Mouse (Mus musculus): ENCODE measurements around the gene Fxyd1. TPM values are rescaled to one million over a fixed set of nuclear protein-coding genes. Genes with fewer than 3 reads are reported as not detected.
A peak's percentile ranks its signal among the peaks of the same experiment; 100 is the strongest.

Gene Fxyd1
- polyA plus RNA-seq, 1 experiment from 2014 or later = 80.1 TPM

- Histone ChIP-seq H3K27me3 (replicated peaks) (no peaks in the 10 kb centered on the region), H3K9me3 (no peaks in the 10 kb centered on the region), H3K4me2 (replicated peaks) (no peak overlapping the region), H3K27ac (no peak overlapping the region), H3K9ac (no peak overlapping the region), H3K4me1 (replicated peaks) (no peaks in the 10 kb centered on the region), H3K4me3 (replicated peaks) (no peak overlapping the region), H3K36me3 (no peaks in the 10 kb centered on the region)
- ATAC-seq = no peak
- WGBS = 66% methylated on average over 2 of the region's 2 CpGs
These were observed 26.3 kb downstream of the Fxyd1 start for GRCm38 (mm10) chr7:31030717-31031116.

- Histone ChIP-seq H3K27me3 (replicated peaks) (no peaks in the 10 kb centered on the region), H3K4me1 (replicated peaks) (no peaks in the 10 kb centered on the region), H3K27ac (no peak overlapping the region), H3K4me2 (replicated peaks) (no peak overlapping the region), H3K36me3 (no peaks in the 10 kb centered on the region), H3K9ac (no peak overlapping the region), H3K9me3 (no peaks in the 10 kb centered on the region), H3K4me3 (replicated peaks) (no peak overlapping the region)
- 77% methylated on average over 8 of the region's 8 CpGs for WGBS
- ATAC-seq = no peak
These were observed 28.4 kb downstream of the Fxyd1 start for GRCm38 (mm10) chr7:31028609-31029008.

- no peak overlapping the region for H3K27ac ChIP-seq
- H3K4me2 ChIP-seq (replicated peaks) = peak overlapping the region; percentile 11; the same call in 1 of the 2 replicates
These were observed 39.7 kb downstream of the Fxyd1 start for GRCm38 (mm10) chr7:31017104-31017901.

GRCm38 (mm10) chr7:31012971-31013370, 44.0 kb downstream of the Fxyd1 start:
- H3K36me3 ChIP-seq = no peaks in the 10 kb centered on the region
- H3K9ac ChIP-seq = no peak overlapping the region
- ATAC-seq = no peak
- H3K4me1 ChIP-seq (replicated peaks) = peaks cover 21% of the 10 kb centered on the region
- H3K9me3 ChIP-seq = no peaks in the 10 kb centered on the region
- H3K4me2 ChIP-seq (replicated peaks) = no peak overlapping the region
- WGBS = 78% methylated on average over 5 of the region's 5 CpGs
- no peaks in the 10 kb centered on the region for H3K27me3 ChIP-seq (replicated peaks)
- no peak overlapping the region for H3K4me3 ChIP-seq (replicated peaks)
- H3K27ac ChIP-seq = no peak overlapping the region

More at GRCm38 (mm10) chr7:31017104-31017901, 39.7 kb downstream of the Fxyd1 start:
- H3K9me3 ChIP-seq = no peaks in the 10 kb centered on the region
- peak; percentile 91 for ATAC-seq
- peaks cover 15% of the 10 kb centered on the region for H3K4me1 ChIP-seq (replicated peaks)
- no peak overlapping the region for H3K4me3 ChIP-seq (replicated peaks)
- no peaks in the 10 kb centered on the region for H3K27me3 ChIP-seq (replicated peaks)
- H3K9ac ChIP-seq = no peak overlapping the region
- H3K36me3 ChIP-seq = no peaks in the 10 kb centered on the region
- 36% methylated on average over 10 of the region's 10 CpGs for WGBS

GRCm38 (mm10) chr7:31008889-31009288, 48.1 kb downstream of the Fxyd1 start:
- WGBS = 32% methylated on average over 3 of the region's 3 CpGs
- 0 out of 2 replicates have a peak, but pooled peaks have one; percentile 23 for ATAC-seq
- Histone ChIP-seq H3K4me1 (replicated peaks) (peaks cover 5% of the 10 kb centered on the region; the same call in 1 of the 2 replicates), H3K27me3 (replicated peaks) (no peaks in the 10 kb centered on the region), H3K36me3 (no peaks in the 10 kb centered on the region), H3K4me3 (replicated peaks) (no peak overlapping the region), H3K27ac (0 out of 2 replicates have a peak overlapping the region, but pooled peaks have one; percentile 6), H3K9ac (no peak overlapping the region), H3K4me2 (replicated peaks) (no peak overlapping the region), H3K9me3 (no peaks in the 10 kb centered on the region)

- Histone ChIP-seq H3K4me3 (replicated peaks) (no peak overlapping the region), H3K27ac (0 out of 2 replicates have a peak overlapping the region, but pooled peaks have one; percentile 6), H3K9ac (no peak overlapping the region), H3K4me2 (replicated peaks) (no peak overlapping the region), H3K36me3 (no peaks in the 10 kb centered on the region), H3K4me1 (replicated peaks) (peaks cover 5% of the 10 kb centered on the region; the same call in 1 of the 2 replicates), H3K27me3 (replicated peaks) (no peaks in the 10 kb centered on the region), H3K9me3 (no peaks in the 10 kb centered on the region)
- WGBS = 58% methylated on average over 1 of the region's 1 CpGs
- ATAC-seq = no peak; the same call in 1 of the 2 replicates
These were observed 48.8 kb downstream of the Fxyd1 start for GRCm38 (mm10) chr7:31008175-31008574.

GRCm38 (mm10) chr7:31007775-31008174, 49.2 kb downstream of the Fxyd1 start:
- no peaks in the 10 kb centered on the region for H3K36me3 ChIP-seq
- H3K4me3 ChIP-seq (replicated peaks) = no peak overlapping the region
- H3K9me3 ChIP-seq = no peaks in the 10 kb centered on the region
- no peaks in the 10 kb centered on the region for H3K27me3 ChIP-seq (replicated peaks)
- no peak for ATAC-seq
- H3K4me1 ChIP-seq (replicated peaks) = peaks cover 5% of the 10 kb centered on the region; the same call in 1 of the 2 replicates
- no peak overlapping the region for H3K9ac ChIP-seq
- no peak overlapping the region for H3K27ac ChIP-seq
- 78% methylated on average over 1 of the region's 1 CpGs for WGBS
- no peak overlapping the region for H3K4me2 ChIP-seq (replicated peaks)

GRCm38 (mm10) chr7:31002650-31003049, 54.3 kb downstream of the Fxyd1 start:
- Histone ChIP-seq H3K36me3 (no peaks in the 10 kb centered on the region), H3K9ac (no peak overlapping the region), H3K4me1 (replicated peaks) (0 out of 2 replicates have a peak, but pooled peaks cover 4% of the 10 kb centered on the region), H3K4me3 (replicated peaks) (no peak overlapping the region), H3K4me2 (replicated peaks) (no peak overlapping the region), H3K27me3 (replicated peaks) (no peaks in the 10 kb centered on the region), H3K9me3 (no peaks in the 10 kb centered on the region), H3K27ac (no peak overlapping the region)
- 58% methylated on average over 8 of the region's 8 CpGs for WGBS
- no peak for ATAC-seq

Other genes with a start within 250 kb of the Fxyd1 start
- 10.9 and 15.5 TPM in 2 replicates for gene Ffar2, start 233.4 kb downstream of the Fxyd1 start, polyA plus RNA-seq (2015; fragmentation: Nextera tagmentation; extraction: Ambion mirVana)
- 0.54 and 0.83 TPM in 2 replicates for gene Ffar3, start 201.0 kb downstream of the Fxyd1 start, polyA plus RNA-seq (2015; fragmentation: Nextera tagmentation; extraction: Ambion mirVana)
- 0.25 and 0.27 TPM in 2 replicates for gene Ffar1, start 195.6 kb downstream of the Fxyd1 start, polyA plus RNA-seq (2015; fragmentation: Nextera tagmentation; extraction: Ambion mirVana)
- 0.38 and 0.59 TPM in 2 replicates for gene Cd22, start 176.9 kb downstream of the Fxyd1 start, polyA plus RNA-seq (2015; fragmentation: Nextera tagmentation; extraction: Ambion mirVana)
- 0.24 and 0.40 TPM in 2 replicates for gene Mag, start 142.3 kb downstream of the Fxyd1 start, polyA plus RNA-seq (2015; fragmentation: Nextera tagmentation; extraction: Ambion mirVana)
- not detected in 2 replicates for gene Hamp2, start 132.5 kb downstream of the Fxyd1 start, polyA plus RNA-seq (2015; fragmentation: Nextera tagmentation; extraction: Ambion mirVana)
- 0.41 TPM in 1 of 2 replicates, not detected in the other for gene Hamp, start 113.2 kb downstream of the Fxyd1 start, polyA plus RNA-seq (2015; fragmentation: Nextera tagmentation; extraction: Ambion mirVana)
- gene Usf2, start 100.4 kb downstream of the Fxyd1 start, polyA plus RNA-seq (2015; fragmentation: Nextera tagmentation; extraction: Ambion mirVana) = 17.5 and 18.1 TPM in 2 replicates
- gene Lsr, start 83.7 kb downstream of the Fxyd1 start, polyA plus RNA-seq (2015; fragmentation: Nextera tagmentation; extraction: Ambion mirVana) = 146 and 163 TPM in 2 replicates
- 10.1 and 11.4 TPM in 2 replicates for gene Fam187b, start 83.4 kb downstream of the Fxyd1 start, polyA plus RNA-seq (2015; fragmentation: Nextera tagmentation; extraction: Ambion mirVana)
- gene Fxyd5, start 14.7 kb downstream of the Fxyd1 start, polyA plus RNA-seq (2015; fragmentation: Nextera tagmentation; extraction: Ambion mirVana) = 21.7 and 29.8 TPM in 2 replicates
- 20.3 and 20.7 TPM in 2 replicates for gene Fxyd7, start 5.7 kb downstream of the Fxyd1 start, polyA plus RNA-seq (2015; fragmentation: Nextera tagmentation; extraction: Ambion mirVana)
- gene Lgi4, start 2.1 kb upstream of the Fxyd1 start, polyA plus RNA-seq (2015; fragmentation: Nextera tagmentation; extraction: Ambion mirVana) = 1.5 TPM in 2 replicates
- gene Fxyd3, start 19.5 kb upstream of the Fxyd1 start, polyA plus RNA-seq (2015; fragmentation: Nextera tagmentation; extraction: Ambion mirVana) = 70.8 and 77.4 TPM in 2 replicates
- gene Hpn, start 58.1 kb upstream of the Fxyd1 start, polyA plus RNA-seq (2015; fragmentation: Nextera tagmentation; extraction: Ambion mirVana) = 37.9 and 47.0 TPM in 2 replicates
- 1.6 and 1.8 TPM in 2 replicates for gene Scn1b, start 69.8 kb upstream of the Fxyd1 start, polyA plus RNA-seq (2015; fragmentation: Nextera tagmentation; extraction: Ambion mirVana)
- 41.6 and 44.2 TPM in 2 replicates for gene Gramd1a, start 98.7 kb upstream of the Fxyd1 start, polyA plus RNA-seq (2015; fragmentation: Nextera tagmentation; extraction: Ambion mirVana)
- not detected in 2 replicates for gene Scgb2b2, start 233.3 kb upstream of the Fxyd1 start, polyA plus RNA-seq (2015; fragmentation: Nextera tagmentation; extraction: Ambion mirVana)
- gene Scgb1b2, start 234.6 kb upstream of the Fxyd1 start, polyA plus RNA-seq (2015; fragmentation: Nextera tagmentation; extraction: Ambion mirVana) = not detected in 2 replicates